Mouse (Mus musculus) embryo, embryonic 11.5 days (tissue): ENCODE results near the gene Cyb5r2.

ENCODE experiments used
- DNase-seq: peaks from one replicate; pipeline ENCODE4 v3.0.0-alpha.2; 2012; ENCODE audit warnings: low read depth, low spot score

The Cyb5r2 gene

GRCm38 (mm10) chr7:107722536-107722935 is 35.3 kb downstream of the Cyb5r2 start:
- no peak for DNase-seq

DNA sequence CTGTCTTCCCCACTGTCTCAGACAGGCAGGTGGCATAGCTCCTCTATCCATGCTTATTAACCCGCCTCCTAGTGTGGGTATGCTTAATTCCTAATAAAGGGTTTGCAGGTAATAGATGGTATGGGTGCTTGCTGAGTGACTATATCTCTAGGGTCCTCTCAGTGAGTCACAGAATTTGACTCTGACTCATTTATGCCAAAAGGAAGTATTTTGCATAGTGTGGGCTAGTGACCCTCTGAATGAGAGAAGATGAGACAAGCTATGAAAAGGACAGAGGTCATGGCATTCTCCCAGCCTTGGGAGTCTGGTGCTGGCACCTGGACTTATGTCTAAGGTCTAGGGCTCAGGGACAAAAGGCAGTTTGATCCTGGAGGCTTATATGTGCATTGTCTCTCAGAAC is 37.1 kb downstream of the Cyb5r2 start:
- no peak for DNase-seq

DNA sequence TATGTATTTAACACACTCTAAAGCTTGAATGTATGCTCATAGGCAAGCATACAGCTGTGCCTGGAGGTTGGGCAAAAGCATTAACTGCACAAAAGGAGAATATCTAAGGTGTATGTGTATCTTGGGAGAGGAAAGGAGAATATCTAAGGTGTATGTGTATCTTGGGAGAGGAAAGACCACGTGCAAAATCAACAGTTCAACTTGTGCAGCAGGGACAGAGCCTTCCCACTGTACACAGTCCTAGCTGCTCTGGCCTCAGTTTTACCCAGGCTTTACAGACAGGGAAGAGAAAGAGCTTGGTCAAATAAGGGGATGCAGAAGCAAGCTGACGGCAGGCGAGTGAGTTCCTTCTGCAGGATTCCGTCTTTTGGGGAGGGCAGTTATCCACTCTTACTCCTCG is 43.8 kb downstream of the Cyb5r2 start:
- no peak for DNase-seq

- DNase-seq = no peak
Observed at GRCm38 (mm10) chr7:107712743-107713142, 45.1 kb downstream of the Cyb5r2 start.

DNA sequence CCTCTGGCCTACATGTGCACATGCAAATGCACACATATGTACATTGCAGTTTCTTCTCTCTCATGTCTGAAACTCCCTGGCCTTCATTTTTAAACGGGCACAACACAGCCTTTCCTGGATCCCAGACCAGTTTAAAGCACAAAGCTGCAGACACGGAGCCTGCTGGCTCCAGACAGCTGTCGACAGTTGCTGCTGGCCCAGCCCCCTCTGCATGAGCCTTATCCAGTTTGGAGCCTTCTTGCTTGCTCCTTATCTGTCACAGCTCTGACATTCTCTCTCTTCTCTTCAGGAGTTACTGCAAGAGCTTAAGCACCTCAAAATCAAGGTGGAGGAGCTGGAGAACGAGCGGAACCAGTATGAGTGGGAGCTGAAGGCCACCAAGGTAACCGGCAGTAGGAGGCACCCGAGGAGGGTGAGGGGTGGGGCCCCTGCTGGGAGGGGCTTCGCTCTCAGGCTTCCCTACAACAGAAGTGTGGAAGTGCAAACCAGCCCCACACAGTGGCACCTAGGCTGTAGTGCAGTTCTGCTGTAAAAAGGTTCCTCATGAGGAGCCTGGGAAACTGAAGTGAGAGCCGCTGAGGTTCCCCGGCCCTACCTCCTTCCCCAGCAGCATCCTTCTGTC is 49.2 kb downstream of the Cyb5r2 start:
- DNase-seq = peak; percentile 59

- DNase-seq = no peak
Observed at GRCm38 (mm10) chr7:107707650-107708049, 50.2 kb downstream of the Cyb5r2 start.

GRCm38 (mm10) chr7:107705941-107706340 is 51.9 kb downstream of the Cyb5r2 start:
- no peak for DNase-seq

DNA sequence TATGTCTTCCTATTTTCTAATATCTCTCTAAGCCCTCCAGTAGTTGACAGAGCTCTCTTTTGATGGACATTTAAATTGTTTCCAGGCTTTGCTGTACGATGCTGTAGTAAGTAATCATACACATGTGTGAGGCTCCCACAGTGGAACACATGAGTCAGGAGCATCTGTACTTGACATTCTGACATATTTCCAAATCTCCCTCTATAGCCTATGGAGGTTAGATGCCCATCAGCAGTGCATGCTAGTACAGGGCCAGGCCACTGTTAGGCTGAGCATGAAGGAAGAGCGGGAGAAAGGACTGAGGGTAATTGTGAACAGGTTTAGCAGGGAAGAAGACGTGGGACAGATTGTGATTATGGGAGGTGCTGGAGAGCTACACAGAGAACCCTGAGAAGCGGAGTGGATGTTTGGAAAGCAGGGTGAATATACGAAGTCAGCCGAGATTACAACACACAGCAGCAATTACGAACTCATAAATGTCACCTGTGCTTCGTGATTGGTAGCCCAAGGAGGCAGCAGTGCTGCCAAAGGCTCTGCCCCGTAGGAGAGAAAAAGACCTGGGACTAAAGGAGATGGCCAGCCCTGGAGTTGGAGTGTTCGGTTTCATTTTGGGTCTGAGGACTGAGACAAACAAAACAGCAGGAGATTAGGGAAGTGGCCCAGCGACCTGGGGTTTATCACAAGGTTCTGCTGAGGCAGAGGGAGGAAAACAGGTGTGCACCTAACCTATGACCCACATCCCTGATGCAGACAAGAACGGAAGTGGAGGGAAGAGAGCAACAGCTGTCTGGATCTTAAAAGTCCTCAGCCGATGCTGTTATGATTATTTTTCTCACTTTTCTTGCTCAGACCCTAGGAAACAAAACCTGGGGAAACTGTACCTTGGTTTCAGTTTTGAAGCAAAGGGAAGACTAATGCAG is 55.1 kb downstream of the Cyb5r2 start:
- DNase-seq = no peak

DNA sequence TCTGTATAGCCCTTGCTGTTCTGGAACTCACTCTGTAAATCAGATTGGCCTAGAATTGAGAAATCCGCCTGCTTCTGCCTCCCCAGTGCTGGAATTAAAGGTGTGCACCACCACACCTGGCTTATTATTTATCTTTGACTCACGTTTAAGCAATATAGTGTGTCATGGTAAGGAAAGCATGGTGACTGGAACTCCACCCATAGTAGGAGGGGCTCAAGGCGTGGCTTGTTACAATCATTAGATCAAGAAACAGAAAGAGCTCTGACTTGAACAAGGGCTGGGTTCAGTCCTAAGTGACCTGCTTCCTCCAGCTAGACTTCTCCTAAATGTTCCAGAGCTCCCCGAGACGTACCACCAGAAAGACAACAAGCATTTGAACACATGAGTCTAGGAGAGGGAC is 57.2 kb downstream of the Cyb5r2 start:
- no peak for DNase-seq

GRCm38 (mm10) chr7:107699926-107700325 is 57.9 kb downstream of the Cyb5r2 start:
- DNase-seq = no peak
